Mouse (Mus musculus) heart, embryonic 16.5 days (tissue): Measurements from ENCODE around the gene Msi2. TPM values are rescaled to one million over a fixed set of nuclear protein-coding genes. Genes with fewer than 3 reads are reported as not detected.

Source experiments
- ATAC-seq: fragments of 200-750 bp; cut with Nextera tagmentation; replicated peaks from 2 replicates; pipeline ENCODE4 v1.8.0; 2017; ENCODE audit warnings: moderate number of reproducible peaks; ENCODE audit not compliant: insufficient read depth, low FRiP score; ENCODE audit errors: extremely low read depth
- H3K27ac ChIP-seq: fragments of 300-500 bp; sonication (generic); 2 replicates; pipeline ENCODE4 v1.5.1; 2014; ENCODE audit warnings: mild to moderate bottlenecking, low read length, control low read depth, moderate library complexity
- H3K27me3 ChIP-seq: fragments of 300-500 bp; sonication (generic); 2 replicates; pipeline ENCODE4 v1.6.1; 2014; ENCODE audit warnings: low read length, mixed read lengths; ENCODE audit not compliant: control insufficient read depth, insufficient read depth
- H3K36me3 ChIP-seq: fragments of 300-500 bp; sonication (generic); 2 replicates; pipeline ENCODE4 v1.6.1; 2014; ENCODE audit not compliant: control insufficient read depth, insufficient read depth
- H3K4me1 ChIP-seq: fragments of 300-500 bp; sonication (generic); 2 replicates; pipeline ENCODE4 v1.6.1; 2014; ENCODE audit warnings: low read length, mixed read lengths; ENCODE audit not compliant: control insufficient read depth, insufficient read depth
- H3K4me2 ChIP-seq: fragments of 300-500 bp; sonication (generic); 2 replicates; pipeline ENCODE4 v1.6.1; 2014; ENCODE audit warnings: low read depth, mild to moderate bottlenecking, control low read depth, low read length
- H3K4me3 ChIP-seq: fragments of 300-500 bp; sonication (generic); 2 replicates; pipeline ENCODE4 v1.5.1; 2014; ENCODE audit warnings: mild to moderate bottlenecking, control low read depth, low read length
- H3K9ac ChIP-seq: fragments of 300-500 bp; sonication (generic); 2 replicates; pipeline ENCODE4 v1.6.1; 2014; ENCODE audit warnings: low read length, control low read depth
- H3K9me3 ChIP-seq: fragments of 300-500 bp; sonication (generic); replicated peaks from 2 replicates; pipeline ENCODE4 v1.6.1; 2016; ENCODE audit warnings: low read length; ENCODE audit not compliant: control insufficient read depth
- WGBS: fragments of 180-500 bp; shearing (Covaris S2); extraction: QIAGEN DNeasy Blood & Tissue Kit; methylation state at CpG from one replicate; pipeline ENCODE4 v1.1.7; 2014; 5-methylcytosine and 5-hydroxymethylcytosine counted together
- polyA plus RNA-seq: library from polyadenylated mRNA; unstranded; fragments of >200 nt; fragmentation: Nextera tagmentation; extraction: Ambion mirVana; gene quantifications from 2 replicates; pipeline ENCODE4 v1.2.1, GENCODE M21; 2015

Gene Msi2
- polyA plus RNA-seq, 1 experiment from 2014 or later: 20.6 TPM

DNA sequence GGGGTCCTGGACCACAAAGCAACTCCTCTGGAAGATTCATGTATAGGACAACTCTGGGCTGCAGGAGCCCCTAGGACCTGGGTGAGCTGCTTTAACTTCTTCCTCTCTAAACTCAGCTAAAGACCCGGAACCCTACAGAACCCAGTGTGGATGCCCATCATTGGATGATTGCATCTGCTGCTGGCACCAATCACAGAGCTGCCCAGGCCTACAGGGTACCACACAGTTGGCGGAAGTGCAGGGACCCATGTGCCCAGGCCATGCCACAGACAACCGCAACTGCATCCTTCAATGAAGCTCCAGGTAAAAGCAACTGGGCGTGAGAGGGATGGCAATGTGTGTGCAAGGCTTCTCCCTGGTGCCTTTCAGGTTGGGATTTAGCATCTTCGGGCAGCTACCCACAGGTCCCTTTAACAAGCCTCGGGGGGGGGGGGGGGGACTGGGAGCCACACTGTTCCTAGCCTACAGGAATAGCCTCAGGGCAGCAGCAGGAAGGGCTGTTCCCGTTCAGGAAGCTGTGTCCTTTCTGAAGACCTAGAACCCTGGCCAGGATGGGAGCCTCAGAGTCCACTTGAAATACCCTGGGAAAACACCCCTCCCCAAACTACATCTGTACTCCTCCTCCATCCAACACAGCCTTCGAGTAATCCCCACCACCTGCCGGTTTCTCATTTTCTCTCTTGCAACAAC is 98.7 kb downstream of the Msi2 start:
- Histone ChIP-seq H3K9ac (peak overlapping the region; percentile 4), H3K9me3 (no peaks in the 10 kb centered on the region), H3K4me3 (no peak overlapping the region; the same call in 1 of the 2 replicates), H3K27ac (peak overlapping the region; percentile 61), H3K4me2 (peak overlapping the region; percentile 55), H3K4me1 (peaks cover 70% of the 10 kb centered on the region), H3K27me3 (no peaks in the 10 kb centered on the region), H3K36me3 (no peaks in the 10 kb centered on the region)
- 0 out of 2 replicates have a peak, but pooled peaks have one; percentile 14 for ATAC-seq
- 51% methylated on average over 9 of the region's 9 CpGs for WGBS

DNA sequence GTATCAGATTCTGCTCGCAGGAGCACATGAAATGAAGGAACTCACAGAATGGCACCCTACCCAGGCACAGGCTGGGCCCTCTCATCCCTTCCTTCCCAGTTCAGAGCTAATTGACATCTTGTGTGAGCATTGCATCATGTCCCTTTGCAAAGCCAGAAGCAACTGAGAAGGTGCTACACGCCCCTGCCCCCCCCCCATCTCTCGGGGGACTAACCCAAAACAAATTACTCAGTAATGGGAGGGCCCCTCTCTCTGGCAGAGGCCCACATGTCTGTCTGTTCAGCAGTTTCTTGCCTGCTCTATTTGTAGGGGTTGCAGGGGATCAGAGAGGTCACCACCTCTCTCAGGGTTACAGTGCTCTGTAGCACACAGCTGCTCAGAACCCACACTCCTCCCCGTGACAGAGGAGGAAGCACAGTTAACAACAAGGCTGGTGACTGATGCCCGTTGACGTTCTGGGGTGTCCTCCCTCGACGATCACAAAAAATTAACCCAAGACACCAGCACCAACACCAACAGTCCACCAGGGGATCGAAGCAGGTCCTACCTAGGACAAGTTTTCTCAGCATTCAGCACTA is 99.5 kb downstream of the Msi2 start:
- WGBS: 47% methylated on average over 9 of the region's 9 CpGs
- no peak overlapping the region for H3K27ac ChIP-seq
- H3K27me3 ChIP-seq: no peaks in the 10 kb centered on the region
- no peaks in the 10 kb centered on the region for H3K36me3 ChIP-seq
- no peaks in the 10 kb centered on the region for H3K9me3 ChIP-seq
- H3K4me3 ChIP-seq: no peak overlapping the region
- H3K9ac ChIP-seq: no peak overlapping the region
- H3K4me2 ChIP-seq: no peak overlapping the region
- peak; percentile 43; the same call in 1 of the 2 replicates for ATAC-seq
- H3K4me1 ChIP-seq: peaks cover 72% of the 10 kb centered on the region

- no peak overlapping the region for H3K4me3 ChIP-seq
- H3K4me2 ChIP-seq: no peak overlapping the region
- no peaks in the 10 kb centered on the region for H3K27me3 ChIP-seq
- H3K9me3 ChIP-seq: no peaks in the 10 kb centered on the region
- WGBS: 68% methylated on average over 16 of the region's 16 CpGs
- peaks cover 71% of the 10 kb centered on the region for H3K4me1 ChIP-seq
- no peak overlapping the region for H3K9ac ChIP-seq
- ATAC-seq: no peak
- H3K27ac ChIP-seq: no peak overlapping the region
- H3K36me3 ChIP-seq: no peaks in the 10 kb centered on the region
These were observed 100.3 kb downstream of the Msi2 start for GRCm38 (mm10) chr11:88618005-88618501.

DNA sequence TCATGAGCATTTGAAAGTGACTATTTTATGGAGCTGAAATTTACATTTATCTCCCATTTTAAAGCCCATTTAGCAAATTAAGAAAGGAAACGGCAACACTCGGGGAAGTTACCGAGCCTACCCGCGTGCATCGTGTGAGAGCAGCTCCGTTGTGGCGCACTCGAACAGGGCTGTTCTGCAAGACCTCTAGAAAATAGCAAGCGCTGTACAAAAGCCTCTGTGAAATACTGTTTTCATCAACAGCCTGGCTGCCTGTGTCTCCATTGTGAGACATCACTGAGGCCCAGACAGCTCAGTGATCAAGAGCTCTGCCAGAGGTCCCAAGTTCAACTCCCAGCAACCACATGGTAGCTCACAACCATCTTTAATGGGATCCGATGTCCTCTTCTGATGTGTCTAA is 100.9 kb downstream of the Msi2 start:
- ATAC-seq: no peak
- Histone ChIP-seq H3K27ac (no peak overlapping the region), H3K27me3 (no peaks in the 10 kb centered on the region), H3K4me2 (no peak overlapping the region), H3K9me3 (no peaks in the 10 kb centered on the region), H3K36me3 (no peaks in the 10 kb centered on the region), H3K4me1 (peaks cover 72% of the 10 kb centered on the region), H3K9ac (no peak overlapping the region), H3K4me3 (no peak overlapping the region)
- 96% methylated on average over 11 of the region's 11 CpGs for WGBS

GRCm38 (mm10) chr11:88614527-88615305 is 103.6 kb downstream of the Msi2 start:
- Histone ChIP-seq H3K36me3 (no peaks in the 10 kb centered on the region), H3K4me2 (peak overlapping the region; percentile 20), H3K4me3 (no peak overlapping the region), H3K27ac (peak overlapping the region; percentile 78), H3K9ac (peak overlapping the region; percentile 46; the same call in 1 of the 2 replicates), H3K27me3 (no peaks in the 10 kb centered on the region), H3K4me1 (peaks cover 48% of the 10 kb centered on the region), H3K9me3 (no peaks in the 10 kb centered on the region)
- WGBS: 56% methylated on average over 11 of the region's 11 CpGs
- ATAC-seq: no peak

DNA sequence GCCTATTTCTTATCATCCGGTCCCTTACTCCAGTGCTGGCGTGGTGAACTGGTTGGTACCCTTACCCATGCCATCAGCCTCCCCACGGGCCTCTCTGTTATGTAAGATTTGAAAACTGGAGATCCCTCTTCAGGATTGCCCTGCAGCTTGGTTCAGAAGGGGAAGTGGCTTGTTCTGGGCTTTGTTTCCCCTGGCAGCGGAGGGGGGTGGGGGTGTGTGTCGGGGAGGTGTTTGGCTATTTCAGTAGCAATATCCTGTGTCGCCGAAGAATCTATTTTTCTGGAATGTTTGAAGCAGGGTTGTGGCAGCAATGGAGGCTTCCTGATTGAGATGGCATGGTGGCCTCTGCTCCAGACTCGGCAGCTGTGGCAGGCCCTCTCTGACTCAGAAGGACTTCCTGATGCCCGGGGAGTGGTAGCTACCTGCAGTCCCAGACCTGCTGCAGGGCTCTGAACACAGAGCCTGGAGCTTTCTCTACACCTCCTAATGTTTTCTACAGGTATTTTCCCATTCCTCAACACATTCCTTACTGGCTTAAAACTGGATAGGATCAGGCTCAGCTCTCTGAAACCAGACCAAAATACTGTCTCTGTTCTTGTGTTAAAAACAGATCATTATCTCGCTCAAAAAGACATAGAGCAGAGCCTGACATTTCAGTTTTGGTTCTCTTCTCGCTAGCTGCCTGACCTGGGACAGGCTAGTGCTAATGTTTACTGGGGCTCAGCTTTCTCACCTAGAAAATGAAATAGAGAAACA is 104.4 kb downstream of the Msi2 start:
- Histone ChIP-seq H3K27me3 (no peaks in the 10 kb centered on the region), H3K4me1 (peaks cover 48% of the 10 kb centered on the region), H3K4me3 (no peak overlapping the region), H3K9me3 (no peaks in the 10 kb centered on the region), H3K9ac (peak overlapping the region; percentile 46), H3K27ac (peak overlapping the region; percentile 78), H3K36me3 (no peaks in the 10 kb centered on the region), H3K4me2 (peak overlapping the region; percentile 20)
- WGBS: 18% methylated on average over 11 of the region's 11 CpGs
- no peak for ATAC-seq

DNA sequence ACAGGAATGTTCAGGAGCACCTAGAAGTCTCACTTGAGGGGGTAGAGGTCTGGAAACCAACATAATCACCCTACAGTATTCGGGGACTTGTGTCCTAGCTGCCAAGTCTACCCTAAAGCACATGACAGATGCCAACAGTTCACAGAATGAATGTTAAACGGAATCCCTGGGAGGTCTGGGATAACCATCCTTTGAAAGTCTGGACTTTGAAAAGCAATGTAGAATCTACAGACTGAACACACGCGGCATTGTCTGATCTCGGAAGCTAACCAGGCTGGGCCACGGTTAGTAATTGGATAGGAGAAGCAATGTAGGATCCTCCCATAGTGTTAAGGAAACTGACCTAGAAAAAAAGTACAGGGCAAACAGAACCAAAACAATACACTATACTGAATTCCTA is 105.3 kb downstream of the Msi2 start:
- H3K4me3 ChIP-seq: no peak overlapping the region
- no peak for ATAC-seq
- peak overlapping the region; percentile 78 for H3K27ac ChIP-seq
- 59% methylated on average over 6 of the region's 6 CpGs for WGBS
- no peaks in the 10 kb centered on the region for H3K27me3 ChIP-seq
- H3K9ac ChIP-seq: no peak overlapping the region
- H3K36me3 ChIP-seq: no peaks in the 10 kb centered on the region
- peaks cover 51% of the 10 kb centered on the region for H3K4me1 ChIP-seq
- no peak overlapping the region for H3K4me2 ChIP-seq
- H3K9me3 ChIP-seq: no peaks in the 10 kb centered on the region

DNA sequence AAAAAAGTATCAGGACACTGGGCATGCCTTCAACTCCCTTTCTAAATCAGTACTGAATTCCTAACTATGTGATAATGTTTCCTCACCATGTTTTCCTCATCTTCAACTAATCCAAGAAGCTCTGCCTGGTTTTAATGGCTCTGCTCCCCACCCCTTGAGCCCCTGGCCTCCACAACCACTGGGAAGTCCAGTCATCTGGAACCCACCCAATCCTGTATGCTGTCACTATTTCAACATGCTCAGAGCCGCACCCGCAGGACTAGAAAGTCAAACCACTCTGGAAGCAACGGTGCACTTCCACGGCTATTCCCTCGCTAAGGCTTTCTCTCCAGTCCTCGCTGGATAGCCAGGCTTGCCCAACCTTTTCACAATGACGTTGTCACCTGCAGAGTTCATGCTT is 106.2 kb downstream of the Msi2 start:
- H3K27me3 ChIP-seq: no peaks in the 10 kb centered on the region
- no peak overlapping the region for H3K4me3 ChIP-seq
- peak overlapping the region; percentile 4; the same call in 1 of the 2 replicates for H3K27ac ChIP-seq
- no peak overlapping the region for H3K9ac ChIP-seq
- ATAC-seq: no peak
- no peaks in the 10 kb centered on the region for H3K9me3 ChIP-seq
- 85% methylated on average over 7 of the region's 7 CpGs for WGBS
- H3K36me3 ChIP-seq: no peaks in the 10 kb centered on the region
- H3K4me2 ChIP-seq: no peak overlapping the region
- H3K4me1 ChIP-seq: peaks cover 60% of the 10 kb centered on the region
